Mouse (Mus musculus): Measurements from ENCODE around the gene Zfp704. TPM values are rescaled to one million over a fixed set of nuclear protein-coding genes. Genes with fewer than 3 reads are reported as not detected.

Gene Zfp704
- polyA plus RNA-seq, 1 experiment, result 5.9 TPM

DNA sequence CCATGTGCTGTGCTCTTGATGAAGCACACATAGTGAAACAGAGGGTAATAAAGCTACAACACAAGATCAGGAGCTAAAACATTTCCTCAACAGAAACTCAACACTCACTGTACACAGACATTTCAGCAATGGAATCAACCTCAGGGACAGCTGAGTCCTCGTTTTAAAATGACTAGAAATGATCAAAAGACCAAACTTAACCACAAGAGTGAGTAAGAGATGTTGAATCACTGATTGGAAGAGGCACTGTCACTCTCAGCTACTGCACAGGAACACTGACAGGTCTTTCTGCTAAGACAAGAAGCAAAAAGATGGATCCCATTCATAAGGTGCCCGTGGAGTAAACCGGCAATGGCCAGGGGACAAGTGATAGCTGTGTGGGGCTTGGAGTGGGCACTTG, 43.1 kb downstream of the Zfp704 start:
- H3K4me3 ChIP-seq (replicated peaks), result peak overlapping the region; percentile 11
- no peaks in the 10 kb centered on the region for H3K27me3 ChIP-seq (replicated peaks)
- peaks cover 64% of the 10 kb centered on the region for H3K4me1 ChIP-seq
- no peaks in the 10 kb centered on the region for H3K9me3 ChIP-seq
- H3K36me3 ChIP-seq (replicated peaks; ENCODE audit: low read length), result peaks cover 20% of the 10 kb centered on the region
- TF ChIP-seq GATA1 (IDR thresholded peaks at IDR 0.05; ENCODE audit: borderline replicate concordance, low read length) (no peak), FLI1 (IDR thresholded peaks at IDR 0.05; ENCODE audit: low read length) (no peak)

DNA sequence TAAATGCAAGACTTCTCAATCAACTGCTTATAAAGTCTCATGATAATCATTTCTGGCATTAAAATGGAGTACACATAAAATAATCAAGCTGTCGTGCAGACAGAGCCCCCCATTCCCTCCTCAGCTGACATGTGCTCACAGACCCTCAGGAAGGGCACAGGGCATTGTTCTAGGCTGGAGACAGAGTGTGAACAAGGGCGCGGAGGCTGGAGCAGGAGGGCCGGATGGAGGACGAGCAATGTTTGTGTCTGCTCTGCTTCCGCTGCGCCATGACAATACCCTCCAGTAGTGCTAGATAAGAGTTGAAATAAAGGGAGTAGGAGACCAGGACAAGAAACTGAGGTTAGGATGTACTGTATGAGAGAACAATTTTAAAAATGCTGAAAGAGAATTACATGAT, 46.3 kb downstream of the Zfp704 start:
- H3K36me3 ChIP-seq (replicated peaks; ENCODE audit: low read length), result peaks cover 31% of the 10 kb centered on the region
- peaks cover 53% of the 10 kb centered on the region for H3K4me1 ChIP-seq
- no peak for TF ChIP-seq GATA1 (IDR thresholded peaks at IDR 0.05; ENCODE audit: borderline replicate concordance, low read length)
- no peak for TF ChIP-seq FLI1 (IDR thresholded peaks at IDR 0.05; ENCODE audit: low read length)
- H3K27me3 ChIP-seq (replicated peaks), result no peaks in the 10 kb centered on the region
- no peak overlapping the region for H3K4me3 ChIP-seq (replicated peaks)
- H3K9me3 ChIP-seq, result no peaks in the 10 kb centered on the region

GRCm38 (mm10) chr3:9562649-9563328, 47.1 kb downstream of the Zfp704 start:
- Histone ChIP-seq H3K4me3 (replicated peaks) (no peak overlapping the region), H3K4me1 (peaks cover 47% of the 10 kb centered on the region), H3K27me3 (replicated peaks) (no peaks in the 10 kb centered on the region), H3K9me3 (no peaks in the 10 kb centered on the region), H3K36me3 (replicated peaks; ENCODE audit: low read length) (peaks cover 31% of the 10 kb centered on the region)
- TF ChIP-seq FLI1 (IDR thresholded peaks at IDR 0.05; ENCODE audit: low read length) (no peak), GATA1 (IDR thresholded peaks at IDR 0.05; ENCODE audit: borderline replicate concordance, low read length) (no peak)

- TF ChIP-seq FLI1 (IDR thresholded peaks at IDR 0.05; ENCODE audit: low read length) (no peak), GATA1 (IDR thresholded peaks at IDR 0.05; ENCODE audit: borderline replicate concordance, low read length) (no peak)
- H3K27me3 ChIP-seq (replicated peaks), result no peaks in the 10 kb centered on the region
- peaks cover 44% of the 10 kb centered on the region for H3K4me1 ChIP-seq
- H3K36me3 ChIP-seq (replicated peaks; ENCODE audit: low read length), result peaks cover 17% of the 10 kb centered on the region
- no peaks in the 10 kb centered on the region for H3K9me3 ChIP-seq
- no peak overlapping the region for H3K4me3 ChIP-seq (replicated peaks)
Measured at GRCm38 (mm10) chr3:9557778-9558560, 51.9 kb downstream of the Zfp704 start.

GRCm38 (mm10) chr3:9556137-9556536, 53.7 kb downstream of the Zfp704 start:
- TF ChIP-seq FLI1 (IDR thresholded peaks at IDR 0.05; ENCODE audit: low read length) (no peak), GATA1 (IDR thresholded peaks at IDR 0.05; ENCODE audit: borderline replicate concordance, low read length) (no peak)
- no peaks in the 10 kb centered on the region for H3K27me3 ChIP-seq (replicated peaks)
- H3K9me3 ChIP-seq, result no peaks in the 10 kb centered on the region
- peak overlapping the region; percentile 35 for H3K4me3 ChIP-seq (replicated peaks)
- peaks cover 53% of the 10 kb centered on the region for H3K4me1 ChIP-seq
- peaks cover 8% of the 10 kb centered on the region for H3K36me3 ChIP-seq (replicated peaks; ENCODE audit: low read length)

- no peak for TF ChIP-seq GATA1 (IDR thresholded peaks at IDR 0.05; ENCODE audit: borderline replicate concordance, low read length)
- no peak for TF ChIP-seq FLI1 (IDR thresholded peaks at IDR 0.05; ENCODE audit: low read length)
- peaks cover 60% of the 10 kb centered on the region for H3K4me1 ChIP-seq
- H3K27me3 ChIP-seq (replicated peaks), result no peaks in the 10 kb centered on the region
- no peaks in the 10 kb centered on the region for H3K9me3 ChIP-seq
- no peaks in the 10 kb centered on the region for H3K36me3 ChIP-seq (replicated peaks; ENCODE audit: low read length)
- no peak overlapping the region for H3K4me3 ChIP-seq (replicated peaks)
Measured at GRCm38 (mm10) chr3:9554916-9555315, 55.0 kb downstream of the Zfp704 start.

- H3K36me3 ChIP-seq (replicated peaks; ENCODE audit: low read length), result no peaks in the 10 kb centered on the region
- H3K9me3 ChIP-seq, result no peaks in the 10 kb centered on the region
- H3K27me3 ChIP-seq (replicated peaks), result no peaks in the 10 kb centered on the region
- peak overlapping the region; percentile 2 for H3K4me3 ChIP-seq (replicated peaks)
- H3K4me1 ChIP-seq, result peaks cover 72% of the 10 kb centered on the region
- TF ChIP-seq FLI1 (IDR thresholded peaks at IDR 0.05; ENCODE audit: low read length) (no peak), GATA1 (IDR thresholded peaks at IDR 0.05; ENCODE audit: borderline replicate concordance, low read length) (no peak)
Measured at GRCm38 (mm10) chr3:9552332-9552731, 57.6 kb downstream of the Zfp704 start.

- H3K4me1 ChIP-seq, result peaks cover 79% of the 10 kb centered on the region
- no peaks in the 10 kb centered on the region for H3K36me3 ChIP-seq (replicated peaks; ENCODE audit: low read length)
- H3K9me3 ChIP-seq, result no peaks in the 10 kb centered on the region
- H3K4me3 ChIP-seq (replicated peaks), result no peak overlapping the region
- TF ChIP-seq GATA1 (IDR thresholded peaks at IDR 0.05; ENCODE audit: borderline replicate concordance, low read length) (no peak), FLI1 (IDR thresholded peaks at IDR 0.05; ENCODE audit: low read length) (no peak)
- H3K27me3 ChIP-seq (replicated peaks), result no peaks in the 10 kb centered on the region
Measured at GRCm38 (mm10) chr3:9550930-9551329, 59.0 kb downstream of the Zfp704 start.

GRCm38 (mm10) chr3:9549815-9550214, 60.1 kb downstream of the Zfp704 start:
- H3K9me3 ChIP-seq, result no peaks in the 10 kb centered on the region
- H3K36me3 ChIP-seq (replicated peaks; ENCODE audit: low read length), result no peaks in the 10 kb centered on the region
- no peaks in the 10 kb centered on the region for H3K27me3 ChIP-seq (replicated peaks)
- H3K4me1 ChIP-seq, result peaks cover 76% of the 10 kb centered on the region
- peak overlapping the region; percentile 81 for H3K4me3 ChIP-seq (replicated peaks)
- TF ChIP-seq GATA1 (IDR thresholded peaks at IDR 0.05; ENCODE audit: borderline replicate concordance, low read length) (no peak; the same call in 2 of the 3 replicates), FLI1 (IDR thresholded peaks at IDR 0.05; ENCODE audit: low read length) (no peak)

DNA sequence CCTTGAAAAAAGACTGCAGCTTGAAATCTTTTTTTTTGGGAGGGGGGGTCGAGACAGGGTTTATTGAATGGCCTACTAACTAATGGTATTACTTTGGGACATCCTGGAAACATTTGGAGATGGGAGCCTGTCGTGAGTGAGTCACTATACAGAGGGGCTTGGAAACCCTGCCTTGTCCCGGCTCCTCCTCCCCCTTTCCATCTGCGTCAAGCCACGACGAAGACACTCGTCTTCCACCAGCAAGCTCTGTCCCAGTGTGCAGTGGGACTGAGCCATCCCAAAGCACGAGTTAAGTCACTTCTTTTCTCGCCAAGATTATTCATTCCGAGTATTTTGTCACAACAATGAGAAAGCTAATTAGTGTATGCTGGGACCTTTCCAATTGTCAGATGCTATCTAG, 61.7 kb downstream of the Zfp704 start:
- Histone ChIP-seq H3K4me1 (peaks cover 85% of the 10 kb centered on the region), H3K36me3 (replicated peaks; ENCODE audit: low read length) (no peaks in the 10 kb centered on the region), H3K4me3 (replicated peaks) (no peak overlapping the region), H3K9me3 (no peaks in the 10 kb centered on the region), H3K27me3 (replicated peaks) (no peaks in the 10 kb centered on the region)
- TF ChIP-seq FLI1 (IDR thresholded peaks at IDR 0.05; ENCODE audit: low read length) (no peak), GATA1 (IDR thresholded peaks at IDR 0.05; ENCODE audit: borderline replicate concordance, low read length) (no peak)

Data from megakaryocyte, embryonic 14.5 days (primary cell).